Mouse (Mus musculus) testis, postnatal 14 days (tissue): ENCODE results near the gene Cemip2.
"Not testable (repeated sequence)": the region's sequence is repeated elsewhere in the genome, so short reads cannot be mapped to it uniquely, and the experiment has no call there.

Experiments used
- DNase-seq: peaks from one replicate; pipeline ENCODE4 v3.0.0; 2021; ENCODE audit warnings: low spot score

Gene Cemip2

DNA sequence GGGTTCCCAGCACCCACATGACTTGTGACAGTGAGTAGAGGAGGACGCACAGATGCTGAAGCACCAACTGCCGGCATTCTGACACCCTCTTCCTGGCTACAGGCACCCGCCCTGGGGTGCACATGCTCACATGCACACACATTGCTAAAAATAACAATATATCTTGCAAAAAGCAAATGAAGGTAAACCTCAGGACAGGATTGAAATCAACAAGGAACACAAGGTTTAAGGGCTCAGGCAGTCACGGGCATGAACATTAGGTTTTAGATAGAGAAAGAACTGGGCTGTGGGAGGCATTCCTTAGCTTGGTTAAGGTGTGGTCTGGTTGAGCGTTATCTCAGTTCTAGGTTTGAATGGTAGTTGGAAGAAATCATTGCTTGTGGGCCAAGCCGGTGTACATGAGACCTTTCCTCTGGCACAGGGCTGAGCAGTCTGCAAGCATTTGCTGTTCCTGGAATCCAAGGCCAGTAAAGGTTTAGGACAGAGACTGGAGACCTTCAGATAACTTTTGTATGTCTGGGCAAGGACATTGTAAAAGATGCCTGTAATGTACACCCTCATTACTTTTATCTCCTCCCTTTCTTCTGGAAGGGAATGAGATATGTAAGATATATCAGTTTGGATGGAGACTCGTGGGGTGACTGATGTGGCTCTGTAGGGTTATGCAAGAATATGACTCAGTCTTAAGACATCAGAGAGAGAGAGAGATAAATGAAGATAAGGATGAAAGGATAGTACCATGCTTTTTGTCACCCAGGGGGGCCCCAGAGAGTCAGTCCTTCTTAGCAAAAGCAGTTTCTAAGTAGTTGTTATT, 87.3 kb downstream of the Cemip2 start:
- DNase-seq: no peak

DNA sequence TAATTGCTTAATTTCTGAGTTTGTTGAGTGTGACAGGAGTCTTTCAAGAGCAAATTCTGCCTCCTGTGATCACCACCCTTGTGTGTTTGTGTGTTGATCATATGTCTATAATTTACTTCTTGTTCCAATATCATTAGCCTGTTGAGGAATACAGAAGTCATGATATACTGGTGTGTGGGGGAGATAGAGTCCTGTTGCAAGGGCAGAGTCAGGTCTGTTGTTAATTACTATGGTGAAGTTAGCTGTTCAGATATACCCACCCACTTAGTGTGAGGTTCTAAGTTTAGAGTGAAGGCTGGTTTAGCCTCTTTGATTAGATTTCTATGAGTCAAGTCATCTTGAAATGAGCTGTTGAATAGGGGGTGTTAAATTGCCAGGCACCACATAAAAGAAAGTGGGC, 88.0 kb downstream of the Cemip2 start:
- DNase-seq: no peak

DNA sequence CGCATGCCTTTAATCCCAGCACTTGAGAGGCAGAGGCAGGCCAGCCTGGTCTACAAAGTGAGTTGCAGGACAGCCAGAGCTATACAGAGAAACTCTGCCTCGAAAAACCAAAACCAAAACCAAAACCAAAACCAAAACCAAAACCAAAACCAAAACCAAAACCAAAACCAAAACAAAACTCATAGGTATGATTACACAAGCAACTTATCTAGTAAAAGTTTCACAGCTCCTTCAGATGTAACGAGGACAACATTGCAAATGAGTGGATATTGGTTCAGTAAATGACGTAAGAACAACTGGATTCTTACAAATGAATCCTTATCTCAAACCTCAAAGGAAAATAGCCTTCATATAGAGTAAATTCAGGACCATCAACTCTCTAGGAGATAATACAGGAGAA, 88.6 kb downstream of the Cemip2 start:
- DNase-seq: not testable (repeated sequence)

DNA sequence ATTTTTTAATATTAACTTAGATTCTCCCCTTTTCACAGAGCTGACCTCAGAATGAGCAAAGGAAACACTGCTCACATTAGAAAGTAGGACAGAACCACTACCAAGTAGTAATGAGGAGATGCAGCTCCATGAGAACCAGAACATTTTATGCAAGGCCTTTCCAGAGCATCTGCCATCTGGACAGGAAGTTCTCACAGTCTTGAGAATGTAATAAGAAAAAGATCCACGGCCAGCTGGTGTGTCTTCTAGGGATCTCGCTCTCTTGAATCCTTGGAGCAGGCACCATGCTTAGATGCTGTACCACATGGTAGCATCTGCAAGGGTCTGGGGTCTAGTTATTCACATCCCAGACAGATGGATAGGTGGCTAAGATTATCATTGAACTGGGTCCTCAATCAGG, 90.3 kb downstream of the Cemip2 start:
- no peak for DNase-seq

DNA sequence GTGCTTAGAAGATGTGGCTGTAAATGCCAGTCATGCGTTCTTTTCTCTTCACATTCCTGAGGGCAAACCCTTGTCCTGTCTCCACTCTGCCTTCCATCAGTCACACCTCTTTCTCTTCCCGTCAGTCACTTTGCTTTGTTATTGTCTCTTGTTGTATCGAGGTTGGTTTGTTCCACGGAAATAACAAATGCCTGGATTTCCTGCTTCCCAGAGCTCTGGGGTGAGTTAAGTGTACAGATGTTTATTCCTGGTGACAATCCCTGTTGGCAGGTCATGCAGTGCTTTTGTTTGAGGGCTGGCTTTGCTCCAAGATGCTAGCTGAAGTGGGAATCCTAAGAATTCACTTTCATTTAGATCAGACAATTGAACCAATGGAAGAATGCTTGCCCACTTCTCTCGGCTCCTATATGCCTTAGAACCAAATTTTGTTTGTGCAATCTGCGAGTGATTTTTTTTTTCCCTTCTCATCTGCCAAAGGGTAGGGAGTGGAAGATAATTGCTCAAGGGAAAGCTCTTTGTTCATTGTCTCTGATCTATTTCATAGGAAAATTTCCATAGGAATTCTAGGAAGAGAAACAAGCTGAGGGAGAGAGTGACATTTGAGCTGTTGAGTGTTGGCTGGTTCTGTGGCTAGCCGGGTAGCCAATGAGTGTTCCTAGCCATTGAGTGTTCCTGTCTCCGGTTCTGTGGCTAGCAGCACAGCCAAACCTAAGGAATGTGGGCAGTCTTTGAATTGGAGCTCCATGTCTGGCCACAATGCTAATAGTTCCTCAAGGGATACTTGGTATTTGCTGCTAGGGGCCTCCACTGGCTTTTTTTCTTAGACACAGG, 104.2 kb downstream of the Cemip2 start:
- DNase-seq: no peak

DNA sequence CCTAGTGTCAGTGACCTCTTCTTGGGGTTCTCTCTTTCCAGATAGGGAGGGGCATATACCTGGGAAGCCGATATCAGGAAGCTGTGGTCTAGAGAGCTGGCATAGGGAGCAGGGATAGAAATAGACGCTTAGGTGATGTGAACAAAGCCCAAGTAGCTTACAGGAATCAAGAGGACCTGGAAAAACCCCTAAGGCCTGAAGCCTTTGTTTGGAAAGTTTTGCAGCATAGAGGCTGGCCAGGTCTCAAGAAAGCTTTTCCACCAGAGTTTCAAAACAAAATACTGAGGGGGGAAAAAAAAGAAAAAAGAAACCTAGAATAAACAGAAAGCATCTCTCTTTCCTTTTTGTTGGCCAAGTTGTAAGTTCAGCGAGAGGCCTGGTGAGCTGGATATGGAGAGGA, 104.9 kb downstream of the Cemip2 start:
- DNase-seq: no peak

DNA sequence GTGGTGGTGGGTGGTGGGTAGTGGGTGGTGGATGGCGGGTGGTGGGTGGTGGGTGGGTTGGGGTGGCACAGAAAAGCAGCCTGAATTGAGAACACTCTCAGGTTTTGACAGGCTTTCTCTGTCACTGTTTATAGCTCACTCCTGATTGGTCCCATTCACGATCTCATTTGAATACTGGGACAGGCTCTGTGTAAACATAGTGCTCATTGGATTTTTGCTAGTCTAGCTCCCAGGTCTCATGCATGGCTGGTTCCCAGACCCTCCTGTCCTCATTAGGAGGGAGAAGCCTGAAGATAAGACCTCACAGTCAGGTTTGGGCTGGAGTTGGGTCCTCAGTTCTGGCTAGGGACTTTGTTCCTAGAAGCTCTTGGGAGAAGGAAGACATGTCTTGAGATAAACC, 105.8 kb downstream of the Cemip2 start:
- DNase-seq: no peak

DNA sequence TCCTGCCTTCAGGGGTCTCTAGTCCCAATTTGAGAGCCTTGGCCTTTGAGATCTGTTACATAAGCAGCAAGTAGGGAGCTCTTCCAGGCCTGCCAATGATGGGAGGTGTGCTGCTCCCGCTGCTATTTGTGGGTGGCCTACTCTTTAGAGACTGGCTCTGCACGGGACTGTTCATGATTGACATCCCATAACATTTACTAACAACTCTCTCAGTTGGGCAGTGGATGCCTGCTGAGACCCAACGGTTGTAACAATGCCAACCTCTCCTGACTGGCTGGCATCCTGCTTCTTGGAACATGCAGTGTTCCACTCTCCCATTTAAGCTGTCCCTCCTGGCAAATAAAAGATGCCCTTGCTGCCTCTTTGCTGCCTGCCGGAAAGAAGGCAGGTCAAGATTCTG, 106.2 kb downstream of the Cemip2 start:
- no peak for DNase-seq

DNA sequence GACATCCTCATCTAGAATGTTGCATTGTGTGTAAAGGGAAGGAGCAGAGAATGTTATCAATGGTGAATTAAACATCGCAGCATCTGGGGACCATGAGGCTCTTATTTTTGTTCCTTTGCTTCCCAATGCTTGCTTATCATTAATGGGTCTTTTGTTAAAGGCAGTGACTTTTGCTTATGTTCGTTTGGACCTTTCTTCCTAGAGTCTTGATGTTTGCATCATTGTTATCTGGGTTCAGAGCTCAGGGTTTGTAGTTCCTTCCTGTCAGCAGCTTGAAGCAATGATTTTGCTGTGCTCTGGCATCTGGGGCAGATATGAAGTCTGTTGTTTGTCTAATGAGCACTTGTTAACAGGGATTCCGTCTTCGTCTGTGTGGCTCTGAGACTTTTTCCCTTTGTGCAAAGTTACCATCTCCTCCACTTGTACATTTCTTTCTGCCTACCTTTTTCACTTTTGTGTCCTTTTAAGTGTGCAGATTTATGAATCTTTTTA, 108.1 kb downstream of the Cemip2 start:
- DNase-seq: no peak

DNA sequence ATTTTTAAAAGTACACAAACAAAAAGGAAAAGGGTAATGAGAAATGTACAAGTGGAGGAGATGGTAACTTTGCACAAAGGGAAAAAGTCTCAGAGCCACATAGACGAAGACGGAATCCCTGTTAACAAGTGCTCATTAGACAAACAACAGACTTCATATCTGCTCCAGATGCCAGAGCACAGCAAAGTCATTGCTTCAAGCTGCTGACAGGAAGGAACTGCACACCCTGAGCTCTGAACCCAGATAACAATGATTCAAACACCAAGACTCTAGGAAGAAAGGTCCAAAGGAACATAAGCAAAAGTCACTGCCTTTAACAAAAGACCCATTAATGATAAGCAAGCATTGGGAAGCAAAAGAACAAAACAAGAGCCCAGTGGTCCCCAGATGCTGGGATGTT, 112.6 kb downstream of the Cemip2 start:
- no peak for DNase-seq

DNA sequence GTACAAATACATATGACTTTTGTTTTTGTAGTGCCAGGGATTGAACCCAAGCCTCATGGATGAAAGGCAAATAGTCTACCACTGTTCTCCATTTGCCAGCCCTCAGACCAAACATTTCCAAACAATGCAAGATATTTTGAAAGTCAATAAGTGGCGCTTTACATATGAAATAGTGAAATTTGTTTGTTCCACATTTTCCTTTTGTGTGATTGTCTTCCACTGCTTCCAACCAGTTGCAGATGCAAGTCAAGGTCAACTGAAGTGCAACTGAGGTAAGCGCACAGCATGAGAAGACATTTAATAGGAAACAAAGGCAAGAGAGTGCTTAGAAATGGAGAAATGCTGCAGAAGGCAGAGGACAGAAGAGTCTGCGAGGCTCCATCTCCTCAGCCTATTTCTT, 116.7 kb downstream of the Cemip2 start:
- DNase-seq: no peak

DNA sequence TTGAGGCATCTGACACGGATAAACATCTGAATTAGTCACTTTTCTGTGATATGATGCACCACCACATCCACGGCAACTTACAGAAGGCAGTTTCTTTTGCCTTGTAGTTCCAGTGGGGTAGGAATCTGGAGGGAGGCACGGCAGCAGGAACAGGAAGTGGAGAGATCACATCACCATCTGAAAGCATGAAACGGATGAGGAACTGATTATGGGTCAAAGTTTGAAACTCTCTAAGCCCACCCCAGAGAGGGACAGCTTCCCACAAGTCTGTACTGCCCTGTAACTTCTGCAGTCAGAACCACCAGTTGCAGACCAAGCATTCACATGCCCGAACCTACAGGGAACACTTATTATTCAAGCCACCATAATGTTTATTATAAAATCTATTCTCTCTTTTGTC, 117.4 kb downstream of the Cemip2 start:
- no peak for DNase-seq

DNA sequence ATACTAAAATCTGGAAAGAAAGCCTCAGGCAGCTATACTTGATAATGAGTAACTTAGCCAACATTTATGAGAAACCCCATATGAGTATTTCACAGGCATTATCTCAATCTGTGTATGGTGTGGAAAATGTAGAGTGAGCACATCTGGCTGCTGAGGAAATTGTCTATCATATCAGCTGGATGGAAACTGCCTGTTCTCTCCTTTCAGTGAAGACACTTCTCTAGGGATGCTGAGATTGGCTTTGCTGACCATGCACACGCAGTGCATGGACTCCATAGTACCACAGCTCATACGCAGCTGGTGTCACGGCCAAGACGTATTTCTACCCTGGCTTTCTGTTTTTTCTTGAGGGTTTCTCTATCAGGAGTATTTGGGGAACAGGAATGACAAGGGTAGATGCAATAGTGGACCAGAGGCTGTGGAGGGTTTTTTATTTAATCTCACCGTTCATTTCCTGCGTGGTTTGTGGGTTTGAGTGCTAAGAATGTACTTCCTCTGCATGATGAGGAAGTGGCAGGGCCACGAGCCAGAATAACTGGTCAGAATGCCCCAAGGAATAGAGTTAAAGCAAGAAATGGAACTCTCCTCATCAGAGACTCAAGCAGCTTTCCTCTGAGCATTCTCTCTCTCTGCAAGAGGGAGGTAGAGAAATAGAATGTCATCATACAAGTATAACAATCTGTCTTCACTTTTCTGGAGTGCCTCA, 119.1 kb downstream of the Cemip2 start:
- DNase-seq: no peak

DNA sequence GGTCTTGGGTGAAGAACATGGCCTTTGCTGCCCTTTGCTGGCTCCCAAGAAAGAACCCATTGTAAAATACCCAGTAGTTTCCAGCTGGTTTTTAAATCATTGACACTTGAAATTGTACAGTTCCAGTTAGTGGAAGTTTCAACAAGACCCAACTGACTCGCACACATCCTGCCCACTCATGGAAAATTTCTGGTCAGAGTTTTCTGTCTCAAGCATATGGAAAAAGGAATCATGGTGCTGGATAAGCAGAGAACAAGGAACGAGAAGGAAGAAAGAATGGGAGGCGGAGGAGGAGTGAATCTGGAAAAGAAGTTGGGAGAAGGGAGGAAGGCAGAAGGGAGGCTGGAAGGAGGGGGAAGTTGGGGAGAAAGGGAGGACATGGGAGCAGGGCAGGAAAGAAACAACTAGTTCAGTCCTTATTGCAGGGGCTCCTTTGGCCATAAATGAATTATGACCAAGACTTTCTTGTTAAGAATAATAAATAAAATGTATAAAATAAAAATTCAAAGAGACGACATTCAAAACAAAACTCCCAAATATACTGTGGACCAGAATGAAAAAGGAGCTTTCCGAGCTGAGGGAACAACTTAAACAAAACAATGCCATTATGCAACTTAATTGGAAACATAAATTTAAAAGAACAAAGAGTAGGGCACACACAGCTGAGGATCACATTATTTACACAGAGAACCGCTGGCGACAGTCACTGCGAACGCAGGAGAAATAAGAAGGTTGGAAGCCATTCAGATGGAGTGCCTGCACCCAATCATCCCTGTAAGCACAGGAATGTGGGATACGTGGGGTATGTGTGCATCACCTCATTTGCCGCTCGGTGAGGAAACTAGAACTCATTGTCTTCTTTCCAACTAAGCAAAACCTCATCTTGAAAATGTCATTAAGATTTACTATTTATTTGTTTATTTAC, 120.1 kb downstream of the Cemip2 start:
- DNase-seq: no peak
